Mouse (Mus musculus) embryonic facial prominence, embryonic 13.5 days (tissue): ENCODE measurements around the gene Bnip1. TPM values are rescaled to one million over a fixed set of nuclear protein-coding genes. Genes with fewer than 3 reads are reported as not detected.

ENCODE experiments used
- ATAC-seq: fragments of 200-750 bp; cut with Nextera tagmentation; 2 replicates; pipeline ENCODE4 v1.8.0; 2017; ENCODE audit warnings: low read depth; ENCODE audit not compliant: insufficient number of reproducible peaks, insufficient read depth, low FRiP score, low TSS enrichment
- H3K27ac ChIP-seq: fragments of 300-500 bp; sonication (generic); 2 replicates; pipeline ENCODE4 v1.5.1; 2015; ENCODE audit warnings: moderate library complexity, mild to moderate bottlenecking, inconsistent platforms
- H3K27me3 ChIP-seq: fragments of 300-500 bp; sonication (generic); 2 replicates; pipeline ENCODE4 v1.6.1; 2015; ENCODE audit warnings: mild to moderate bottlenecking, inconsistent platforms
- H3K36me3 ChIP-seq: fragments of 300-500 bp; sonication (generic); 2 replicates; pipeline ENCODE4 v1.6.1; 2015; ENCODE audit warnings: mild to moderate bottlenecking, inconsistent platforms
- H3K4me1 ChIP-seq: fragments of 300-500 bp; sonication (generic); 2 replicates; pipeline ENCODE4 v1.6.1; 2015; ENCODE audit warnings: inconsistent platforms
- H3K4me2 ChIP-seq: fragments of 300-500 bp; sonication (generic); 2 replicates; pipeline ENCODE4 v1.6.1; 2015; ENCODE audit warnings: moderate library complexity, mild to moderate bottlenecking, inconsistent platforms
- H3K4me3 ChIP-seq: fragments of 300-500 bp; sonication (generic); 2 replicates; pipeline ENCODE4 v1.5.1; 2015; ENCODE audit warnings: mild to moderate bottlenecking, inconsistent platforms
- H3K9ac ChIP-seq: fragments of 300-500 bp; sonication (generic); 2 replicates; pipeline ENCODE4 v1.6.1; 2015; ENCODE audit warnings: mild to moderate bottlenecking, inconsistent platforms
- H3K9me3 ChIP-seq: fragments of 300-500 bp; sonication (generic); 2 replicates; pipeline ENCODE4 v1.6.1; 2016; ENCODE audit warnings: inconsistent platforms
- WGBS: fragments of 180-500 bp; shearing (Covaris S2); methylation state at CpG from one replicate; pipeline ENCODE4 v1.1.7; 2015; ENCODE audit warnings: mixed read lengths; 5-methylcytosine and 5-hydroxymethylcytosine counted together
- polyA plus RNA-seq: library from polyadenylated mRNA; unstranded; fragments of >200 nt; fragmentation: Nextera tagmentation; extraction: Ambion mirVana; gene quantifications from 2 replicates; pipeline ENCODE4 v1.2.1, GENCODE M21; 2015

The Bnip1 gene
- polyA plus RNA-seq, 1 experiment from 2014 or later: 64.3 TPM

DNA sequence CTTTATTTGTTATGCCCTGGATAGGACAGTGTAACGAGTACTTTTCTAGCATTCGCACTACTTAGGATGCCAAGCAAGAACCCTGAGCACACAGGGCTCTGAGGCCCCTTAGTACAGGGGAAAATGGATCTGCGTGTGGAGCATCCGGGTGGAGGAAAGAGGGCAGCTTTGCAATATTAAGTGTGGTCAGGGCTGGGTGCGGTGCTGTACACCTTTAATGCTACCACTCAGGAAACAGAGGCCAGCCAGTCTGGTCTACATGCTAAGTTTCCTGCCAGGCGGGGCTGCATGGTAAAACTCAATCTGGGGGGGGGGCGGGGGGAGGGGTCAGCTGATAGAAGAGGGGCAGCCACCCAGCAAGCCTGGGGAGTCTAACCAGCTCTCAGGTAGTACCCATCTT is 14.5 kb downstream of the Bnip1 start:
- WGBS: 71% methylated on average over 7 of the region's 7 CpGs
- H3K36me3 ChIP-seq: peaks cover 33% of the 10 kb centered on the region
- no peak overlapping the region for H3K9ac ChIP-seq
- ATAC-seq: no peak
- H3K4me3 ChIP-seq: no peak overlapping the region
- no peaks in the 10 kb centered on the region for H3K4me1 ChIP-seq
- H3K9me3 ChIP-seq: no peaks in the 10 kb centered on the region
- H3K27ac ChIP-seq: no peak overlapping the region
- no peaks in the 10 kb centered on the region for H3K27me3 ChIP-seq
- no peak overlapping the region for H3K4me2 ChIP-seq

DNA sequence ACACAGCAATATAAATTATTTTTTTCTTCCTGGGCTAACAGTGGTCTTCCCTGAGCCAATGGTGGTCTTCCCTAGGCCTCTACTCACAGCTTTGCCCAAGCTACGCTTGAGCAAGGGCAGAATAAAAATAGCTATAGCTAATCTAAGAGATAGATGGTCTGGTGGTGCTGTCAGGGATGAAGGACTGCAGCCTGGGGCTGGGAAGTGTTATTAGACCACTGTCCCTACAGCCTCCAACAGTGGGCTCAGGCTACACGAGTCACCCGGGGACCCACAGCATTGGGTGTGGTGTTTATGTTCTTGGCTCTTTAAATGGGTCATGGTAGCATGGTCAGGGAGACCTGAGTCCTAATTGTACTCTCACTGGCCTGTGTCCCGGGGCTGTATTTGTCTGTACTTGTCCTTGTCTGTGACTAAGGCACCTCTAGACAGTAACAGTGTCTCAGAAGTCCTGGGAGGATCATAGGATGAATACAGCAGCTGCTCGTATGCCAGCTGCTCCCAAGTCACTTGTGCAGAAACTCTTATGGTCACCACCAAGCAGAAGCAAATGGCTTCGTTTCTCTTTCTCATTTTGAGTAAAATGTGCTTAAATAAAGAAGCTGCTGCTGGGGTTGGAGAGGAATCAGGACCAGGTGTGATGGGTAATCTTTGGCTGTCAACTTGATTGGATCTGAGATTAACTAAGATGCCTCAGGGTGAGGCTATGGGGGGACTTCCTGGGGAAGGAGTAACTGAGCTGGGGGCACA is 16.7 kb downstream of the Bnip1 start:
- Histone ChIP-seq H3K4me3 (no peak overlapping the region), H3K4me2 (no peak overlapping the region), H3K9me3 (no peaks in the 10 kb centered on the region), H3K4me1 (no peaks in the 10 kb centered on the region), H3K27me3 (no peaks in the 10 kb centered on the region), H3K27ac (no peak overlapping the region), H3K36me3 (peaks cover 12% of the 10 kb centered on the region), H3K9ac (no peak overlapping the region)
- 71% methylated on average over 6 of the region's 6 CpGs for WGBS
- ATAC-seq: no peak

DNA sequence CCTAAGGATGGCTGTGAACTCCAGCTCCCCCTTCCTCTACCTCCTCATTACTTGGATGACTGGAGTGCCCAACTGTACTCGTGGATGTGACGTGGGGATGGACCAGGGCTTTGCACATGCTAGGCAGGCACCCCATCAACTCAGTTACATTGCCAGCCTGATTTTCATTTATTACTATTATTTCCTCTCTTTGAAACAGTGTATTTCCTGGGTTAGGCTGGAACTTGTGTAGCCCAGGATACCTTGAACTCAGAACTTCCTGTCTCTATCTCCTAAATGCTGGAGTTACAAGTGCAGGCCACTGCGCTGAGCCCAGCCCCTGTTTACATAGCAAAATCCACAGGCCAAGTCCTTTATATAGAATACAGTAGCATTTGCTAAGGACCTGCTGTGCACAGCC is 22.0 kb downstream of the Bnip1 start:
- H3K27ac ChIP-seq: no peak overlapping the region
- no peaks in the 10 kb centered on the region for H3K9me3 ChIP-seq
- H3K4me1 ChIP-seq: no peaks in the 10 kb centered on the region
- no peaks in the 10 kb centered on the region for H3K27me3 ChIP-seq
- WGBS: 83% methylated on average over 3 of the region's 3 CpGs
- H3K36me3 ChIP-seq: no peaks in the 10 kb centered on the region
- no peak overlapping the region for H3K4me3 ChIP-seq
- H3K4me2 ChIP-seq: no peak overlapping the region
- ATAC-seq: no peak
- no peak overlapping the region for H3K9ac ChIP-seq

DNA sequence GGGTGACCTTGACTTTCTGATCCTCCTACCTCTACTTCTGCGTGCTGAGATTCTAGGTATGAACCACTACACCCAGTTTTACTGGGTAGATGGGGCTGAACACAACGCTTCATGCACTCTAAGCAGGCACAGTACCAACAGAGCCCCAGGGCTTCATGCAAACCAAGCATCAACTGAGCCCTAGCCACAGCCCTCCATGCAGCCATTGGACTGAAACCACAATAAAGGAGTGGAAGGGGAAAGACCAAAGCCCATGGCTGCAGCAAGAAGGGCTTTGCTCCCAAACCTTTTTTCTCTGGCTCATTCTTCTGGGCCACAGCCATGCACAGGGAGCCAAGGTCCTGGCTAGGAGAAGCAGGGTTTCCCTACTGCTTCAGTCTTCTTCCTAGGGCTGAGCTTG is 31.7 kb downstream of the Bnip1 start:
- H3K4me1 ChIP-seq: no peaks in the 10 kb centered on the region
- no peaks in the 10 kb centered on the region for H3K9me3 ChIP-seq
- H3K27me3 ChIP-seq: peaks cover 4% of the 10 kb centered on the region; the same call in 1 of the 2 replicates
- H3K27ac ChIP-seq: no peak overlapping the region
- H3K9ac ChIP-seq: no peak overlapping the region
- WGBS: 70% methylated on average over 2 of the region's 2 CpGs
- H3K4me3 ChIP-seq: no peak overlapping the region
- no peak overlapping the region for H3K4me2 ChIP-seq
- no peaks in the 10 kb centered on the region for H3K36me3 ChIP-seq
- ATAC-seq: no peak

DNA sequence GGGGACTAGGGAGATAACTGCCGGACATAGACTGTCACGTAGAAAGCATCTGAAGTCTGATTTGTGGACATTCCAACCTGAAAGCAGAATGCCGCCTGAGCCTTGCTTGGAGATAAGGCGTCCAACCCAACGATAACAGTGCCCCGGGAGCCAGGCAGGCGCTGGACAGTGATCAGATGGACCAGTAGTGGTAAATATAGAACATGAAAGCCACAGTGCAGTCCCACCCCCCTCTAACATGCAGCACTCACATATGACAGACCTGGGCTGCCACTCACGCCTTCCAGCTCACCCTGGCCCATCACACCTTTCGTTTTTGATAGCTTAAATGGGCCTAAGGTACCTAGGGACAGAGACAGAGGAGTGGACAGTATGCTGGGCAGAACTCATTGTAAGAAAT is 32.6 kb downstream of the Bnip1 start:
- no peak overlapping the region for H3K9ac ChIP-seq
- ATAC-seq: no peak
- H3K27me3 ChIP-seq: peaks cover 4% of the 10 kb centered on the region; the same call in 1 of the 2 replicates
- H3K4me2 ChIP-seq: no peak overlapping the region
- H3K36me3 ChIP-seq: no peaks in the 10 kb centered on the region
- H3K9me3 ChIP-seq: no peaks in the 10 kb centered on the region
- H3K4me3 ChIP-seq: no peak overlapping the region
- no peaks in the 10 kb centered on the region for H3K4me1 ChIP-seq
- WGBS: 81% methylated on average over 9 of the region's 9 CpGs
- H3K27ac ChIP-seq: no peak overlapping the region

DNA sequence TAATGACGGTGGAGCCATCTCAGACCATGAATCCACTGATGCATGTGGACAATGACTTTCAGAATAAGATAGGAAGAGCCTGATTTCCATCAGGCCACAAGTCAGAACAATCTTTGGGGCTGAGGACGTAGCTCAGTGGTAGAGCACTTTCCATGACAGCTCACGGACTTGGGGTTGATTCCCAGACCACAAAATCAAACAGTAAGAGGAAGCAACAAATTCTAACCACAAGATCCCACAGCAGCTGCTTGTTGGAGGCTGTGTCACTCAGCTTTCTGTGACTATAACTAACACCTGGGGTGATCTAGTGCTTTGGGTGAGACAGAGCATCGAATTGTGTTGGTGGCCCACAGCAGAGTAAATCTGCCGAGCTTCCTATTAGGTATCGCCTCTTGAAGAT is 35.9 kb downstream of the Bnip1 start:
- no peak for ATAC-seq
- 75% methylated on average over 6 of the region's 6 CpGs for WGBS
- no peaks in the 10 kb centered on the region for H3K9me3 ChIP-seq
- H3K4me2 ChIP-seq: no peak overlapping the region
- no peaks in the 10 kb centered on the region for H3K4me1 ChIP-seq
- H3K36me3 ChIP-seq: no peaks in the 10 kb centered on the region
- H3K4me3 ChIP-seq: no peak overlapping the region
- H3K27me3 ChIP-seq: peaks cover 10% of the 10 kb centered on the region; the same call in 1 of the 2 replicates
- no peak overlapping the region for H3K9ac ChIP-seq
- no peak overlapping the region for H3K27ac ChIP-seq

DNA sequence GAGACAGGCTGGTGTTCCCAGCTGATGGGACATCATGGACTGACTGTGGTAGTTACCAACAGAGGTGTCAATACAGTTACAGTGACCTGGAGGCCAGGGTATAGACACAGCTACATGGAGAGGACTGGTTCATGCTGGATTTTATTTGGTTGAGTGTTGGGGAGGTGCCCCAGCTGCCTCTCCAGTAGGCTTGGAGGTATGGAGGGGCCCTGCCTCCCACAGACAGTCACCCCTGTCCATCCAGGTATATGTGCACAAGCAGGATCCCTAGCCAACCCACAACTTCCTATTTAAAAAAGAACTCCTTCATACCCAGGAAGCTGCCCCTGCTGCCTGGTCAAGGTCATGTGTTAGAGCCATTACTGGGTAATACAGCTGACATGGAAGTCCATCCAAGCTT is 36.9 kb downstream of the Bnip1 start:
- ATAC-seq: no peak
- Histone ChIP-seq H3K9ac (no peak overlapping the region), H3K9me3 (no peaks in the 10 kb centered on the region), H3K4me2 (no peak overlapping the region), H3K27ac (no peak overlapping the region), H3K4me3 (no peak overlapping the region), H3K36me3 (no peaks in the 10 kb centered on the region), H3K4me1 (no peaks in the 10 kb centered on the region), H3K27me3 (peaks cover 6% of the 10 kb centered on the region; the same call in 1 of the 2 replicates)

DNA sequence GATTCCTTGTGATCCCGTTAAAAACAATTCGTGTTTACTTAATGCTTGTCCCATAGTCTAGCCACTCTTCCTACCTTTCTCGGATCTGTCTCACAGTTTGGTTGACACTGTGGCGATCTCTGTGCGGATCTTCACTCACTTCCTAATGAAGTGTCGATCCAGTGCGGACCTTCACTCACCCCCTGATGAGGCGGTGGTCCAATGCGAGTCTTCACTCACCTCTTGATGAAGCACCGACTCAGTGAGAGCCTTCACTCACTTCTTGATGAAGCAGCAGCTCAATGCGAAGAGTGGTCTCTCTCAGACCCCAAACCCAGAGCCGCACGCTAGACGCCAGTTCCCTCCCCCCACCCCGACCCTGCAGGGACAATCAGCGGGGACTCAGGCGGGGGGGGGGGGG is 45.3 kb downstream of the Bnip1 start:
- no peaks in the 10 kb centered on the region for H3K4me1 ChIP-seq
- H3K4me2 ChIP-seq: no peak overlapping the region
- WGBS: 77% methylated on average over 16 of the region's 17 CpGs
- peaks cover 7% of the 10 kb centered on the region; the same call in 1 of the 2 replicates for H3K9me3 ChIP-seq
- no peak overlapping the region for H3K4me3 ChIP-seq
- ATAC-seq: no peak
- no peak overlapping the region for H3K9ac ChIP-seq
- H3K36me3 ChIP-seq: no peaks in the 10 kb centered on the region
- no peak overlapping the region for H3K27ac ChIP-seq
- H3K27me3 ChIP-seq: peaks cover 36% of the 10 kb centered on the region

DNA sequence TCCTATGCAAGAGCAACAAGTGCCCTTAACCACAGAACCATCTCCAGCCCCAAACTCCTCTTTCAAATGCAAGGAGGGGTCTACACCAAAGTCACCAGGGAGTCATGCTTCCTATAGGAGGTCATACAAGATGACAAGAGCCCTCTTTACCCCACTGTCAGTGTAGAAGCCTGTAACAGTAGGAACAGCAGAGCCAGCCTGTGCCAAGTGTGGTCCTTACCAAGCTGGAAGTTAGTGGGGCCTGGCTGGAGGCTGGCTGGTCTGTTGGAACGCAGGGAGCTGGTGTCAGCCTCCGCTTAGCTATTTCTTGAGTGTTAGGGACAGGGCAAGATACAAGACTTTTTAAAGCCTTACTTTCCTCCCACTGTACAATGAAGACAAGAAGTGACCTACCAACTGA is 52.9 kb downstream of the Bnip1 start:
- Histone ChIP-seq H3K4me3 (no peak overlapping the region), H3K4me1 (peaks cover 5% of the 10 kb centered on the region), H3K36me3 (no peaks in the 10 kb centered on the region), H3K9me3 (peaks cover 7% of the 10 kb centered on the region; the same call in 1 of the 2 replicates), H3K27me3 (peaks cover 87% of the 10 kb centered on the region), H3K27ac (no peak overlapping the region), H3K9ac (no peak overlapping the region), H3K4me2 (no peak overlapping the region)
- no peak for ATAC-seq
- 82% methylated on average over 2 of the region's 2 CpGs for WGBS

DNA sequence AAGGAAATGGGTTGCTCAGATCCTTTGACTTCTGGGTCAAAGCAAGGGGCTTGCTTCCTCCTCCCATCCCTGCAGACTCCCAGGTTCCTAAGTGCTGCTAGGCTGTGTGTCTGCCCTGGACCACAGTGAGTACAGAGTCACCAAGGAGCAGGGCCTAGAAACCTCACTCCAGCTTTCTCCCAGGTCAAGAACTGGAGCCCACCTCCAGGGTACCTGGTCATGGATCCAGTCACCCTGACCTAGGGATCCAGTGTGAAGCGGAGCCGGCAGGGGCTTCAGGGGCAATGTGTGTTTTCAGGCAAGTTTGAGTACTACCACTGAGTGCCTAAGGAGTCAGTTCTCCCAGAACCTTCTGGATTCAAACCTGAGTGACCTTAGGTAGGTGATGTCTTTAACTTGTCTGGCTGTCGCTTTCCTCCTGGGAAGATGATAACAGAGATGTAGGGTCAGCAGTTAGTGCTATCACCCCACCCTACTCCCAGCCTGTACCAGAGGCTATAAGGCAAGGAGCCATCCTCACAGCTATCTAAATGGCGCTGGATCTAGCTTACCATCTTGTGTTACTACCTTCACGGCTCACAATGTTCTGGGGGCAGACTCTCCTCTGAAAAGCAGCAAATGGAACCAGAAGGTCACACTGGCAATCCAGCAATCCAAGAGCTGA is 53.6 kb downstream of the Bnip1 start:
- Histone ChIP-seq H3K4me3 (no peak overlapping the region), H3K27me3 (peaks cover 87% of the 10 kb centered on the region), H3K4me1 (peaks cover 12% of the 10 kb centered on the region), H3K9ac (no peak overlapping the region), H3K9me3 (peaks cover 7% of the 10 kb centered on the region; the same call in 1 of the 2 replicates), H3K27ac (no peak overlapping the region), H3K36me3 (no peaks in the 10 kb centered on the region), H3K4me2 (no peak overlapping the region)
- no peak for ATAC-seq
- WGBS: 72% methylated on average over 5 of the region's 5 CpGs

DNA sequence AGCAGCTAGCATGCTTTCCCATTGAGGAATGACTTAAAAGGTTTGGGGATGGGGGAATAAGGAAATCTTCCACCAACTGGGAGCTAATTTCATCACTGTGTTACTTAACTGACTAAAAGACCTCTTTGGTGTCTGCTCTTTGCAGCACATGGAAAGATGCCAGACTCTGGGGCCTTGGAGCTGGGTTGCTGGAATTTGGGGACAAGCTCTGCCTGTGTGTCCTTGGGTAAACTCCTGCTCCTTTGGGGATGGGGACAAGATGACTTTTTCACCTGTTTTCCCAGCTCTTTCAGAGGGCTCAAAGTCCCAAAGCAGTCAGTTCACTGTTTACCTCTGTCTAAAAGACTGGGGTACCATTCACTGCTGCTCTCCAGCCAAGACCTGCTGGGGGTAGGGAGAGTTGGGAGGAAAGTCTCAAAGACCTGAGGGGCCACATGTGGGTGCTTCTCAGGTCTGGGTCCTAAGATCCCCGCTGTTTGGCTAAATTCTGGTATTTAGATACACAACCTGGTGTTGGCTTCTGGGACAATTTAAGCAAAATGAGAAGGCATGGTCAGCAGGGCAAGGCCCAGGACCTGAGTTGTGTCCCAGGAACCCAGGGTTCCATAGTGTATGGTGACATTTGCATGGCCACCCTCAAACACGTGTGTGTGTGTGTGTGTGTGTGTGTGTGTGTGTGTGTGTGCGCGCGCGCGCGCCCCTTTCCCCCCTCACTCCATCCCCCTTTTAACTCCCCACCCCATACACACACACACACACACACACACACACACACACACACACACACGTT is 54.3 kb downstream of the Bnip1 start:
- Histone ChIP-seq H3K4me1 (peaks cover 14% of the 10 kb centered on the region), H3K4me3 (no peak overlapping the region), H3K36me3 (no peaks in the 10 kb centered on the region), H3K27me3 (peaks cover 88% of the 10 kb centered on the region), H3K9ac (no peak overlapping the region), H3K4me2 (no peak overlapping the region), H3K27ac (no peak overlapping the region), H3K9me3 (peaks cover 7% of the 10 kb centered on the region; the same call in 1 of the 2 replicates)
- no peak for ATAC-seq
- 29% methylated on average over 8 of the region's 9 CpGs for WGBS
